Mouse (Mus musculus): Measurements from ENCODE around the gene Gm9945. TPM values are rescaled to one million over a fixed set of nuclear protein-coding genes. Genes with fewer than 3 reads are reported as not detected.

Gene Gm9945
- total RNA-seq, 2 experiments from 2014 or later, result 2.5 to 3.4 TPM

- Histone ChIP-seq H3K4me3 (no peak overlapping the region), H3K27ac (peak overlapping the region; percentile 53; the same call in 1 of the 2 replicates)
- no peak for DNase-seq (ENCODE audit: low spot score in 2 of 2)
- TF ChIP-seq CTCF (conservative IDR thresholded peaks at IDR 0.05), result no peak
Measured at GRCm38 (mm10) chr11:53507098-53507805, 27.3 kb downstream of the Gm9945 start.

- DNase-seq (ENCODE audit: low spot score in 2 of 2), result no peak
- Histone ChIP-seq H3K4me3 (no peak overlapping the region), H3K27ac (no peak overlapping the region)
- TF ChIP-seq CTCF (conservative IDR thresholded peaks at IDR 0.05), result no peak
Measured at GRCm38 (mm10) chr11:53508152-53508551, 28.2 kb downstream of the Gm9945 start.

DNA sequence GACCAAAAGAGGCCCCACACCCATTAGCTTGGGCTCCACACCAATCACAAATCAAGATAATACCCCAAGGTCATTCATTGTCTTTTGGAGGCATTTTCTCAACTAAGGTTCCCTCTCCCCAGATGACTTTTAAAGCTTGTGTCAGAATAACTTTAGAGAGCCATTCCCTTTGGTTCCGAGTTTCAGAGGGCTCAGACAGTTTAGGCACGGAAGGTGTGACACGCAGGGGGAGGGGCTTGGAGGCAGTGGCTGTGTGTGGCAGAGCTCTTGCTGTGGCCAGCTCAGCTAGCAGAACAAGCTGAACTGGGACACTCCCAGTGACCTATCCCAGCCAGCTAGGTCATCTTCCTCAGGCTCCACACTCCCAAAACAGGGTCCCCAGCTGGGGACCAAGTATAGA is 28.6 kb downstream of the Gm9945 start:
- no peak for TF ChIP-seq CTCF (conservative IDR thresholded peaks at IDR 0.05)
- H3K4me3 ChIP-seq, result no peak overlapping the region
- no peak overlapping the region for H3K27ac ChIP-seq
- no peak for DNase-seq (ENCODE audit: low spot score in 2 of 2)

DNA sequence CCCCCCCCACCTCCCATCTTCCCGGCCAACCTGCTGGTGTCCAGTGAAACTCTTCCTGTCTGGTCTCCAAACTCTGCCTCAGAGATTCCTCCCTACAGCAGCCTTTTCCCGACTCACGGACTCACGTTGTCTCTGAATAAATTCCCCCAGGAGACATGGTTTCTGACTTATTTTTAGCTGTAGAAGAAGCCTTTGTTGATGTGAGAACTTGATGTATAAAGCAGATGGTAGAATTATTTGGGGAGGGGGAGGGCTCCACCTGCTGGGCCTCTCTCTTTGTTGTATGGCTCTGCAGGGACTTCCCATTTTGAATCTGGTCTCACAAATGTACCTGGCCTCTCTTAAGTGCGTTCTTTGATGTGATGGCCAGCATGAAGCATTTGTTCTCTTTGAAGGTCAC is 30.4 kb downstream of the Gm9945 start:
- Histone ChIP-seq H3K4me3 (no peak overlapping the region), H3K27ac (no peak overlapping the region)
- TF ChIP-seq CTCF (conservative IDR thresholded peaks at IDR 0.05), result peak; percentile 29
- no peak for DNase-seq (ENCODE audit: low spot score in 2 of 2)

- no peak overlapping the region for H3K4me3 ChIP-seq
- no peak overlapping the region for H3K27ac ChIP-seq
- no peak for TF ChIP-seq CTCF (conservative IDR thresholded peaks at IDR 0.05)
- DNase-seq (ENCODE audit: low spot score in 2 of 2), result no peak
Measured at GRCm38 (mm10) chr11:53516775-53517627, 37.0 kb downstream of the Gm9945 start.

DNA sequence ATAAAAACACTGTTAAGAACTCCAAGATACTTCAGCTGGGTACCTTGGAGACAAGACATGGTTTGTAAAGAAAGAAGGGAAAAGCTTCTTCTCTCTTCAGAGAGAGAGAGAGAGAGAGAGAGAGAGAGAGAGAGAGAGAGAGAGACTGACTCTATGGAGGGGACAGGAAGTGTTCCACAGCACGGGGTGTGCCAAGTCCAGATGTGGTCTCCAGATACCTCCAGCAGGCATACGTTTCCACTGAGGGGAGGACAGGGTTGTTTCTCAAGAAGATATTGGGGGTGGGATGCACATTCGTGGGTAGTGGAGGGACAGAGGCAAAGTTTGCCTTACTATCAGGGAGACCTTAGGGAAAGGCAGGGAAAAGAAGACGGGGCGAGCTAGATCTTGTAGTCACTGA is 38.8 kb downstream of the Gm9945 start:
- no peak for DNase-seq (ENCODE audit: low spot score in 2 of 2)
- Histone ChIP-seq H3K4me3 (peak overlapping the region; percentile 87; the same call in 1 of the 2 replicates), H3K27ac (peak overlapping the region; percentile 93; the same call in 1 of the 2 replicates)
- TF ChIP-seq CTCF (conservative IDR thresholded peaks at IDR 0.05), result no peak

DNA sequence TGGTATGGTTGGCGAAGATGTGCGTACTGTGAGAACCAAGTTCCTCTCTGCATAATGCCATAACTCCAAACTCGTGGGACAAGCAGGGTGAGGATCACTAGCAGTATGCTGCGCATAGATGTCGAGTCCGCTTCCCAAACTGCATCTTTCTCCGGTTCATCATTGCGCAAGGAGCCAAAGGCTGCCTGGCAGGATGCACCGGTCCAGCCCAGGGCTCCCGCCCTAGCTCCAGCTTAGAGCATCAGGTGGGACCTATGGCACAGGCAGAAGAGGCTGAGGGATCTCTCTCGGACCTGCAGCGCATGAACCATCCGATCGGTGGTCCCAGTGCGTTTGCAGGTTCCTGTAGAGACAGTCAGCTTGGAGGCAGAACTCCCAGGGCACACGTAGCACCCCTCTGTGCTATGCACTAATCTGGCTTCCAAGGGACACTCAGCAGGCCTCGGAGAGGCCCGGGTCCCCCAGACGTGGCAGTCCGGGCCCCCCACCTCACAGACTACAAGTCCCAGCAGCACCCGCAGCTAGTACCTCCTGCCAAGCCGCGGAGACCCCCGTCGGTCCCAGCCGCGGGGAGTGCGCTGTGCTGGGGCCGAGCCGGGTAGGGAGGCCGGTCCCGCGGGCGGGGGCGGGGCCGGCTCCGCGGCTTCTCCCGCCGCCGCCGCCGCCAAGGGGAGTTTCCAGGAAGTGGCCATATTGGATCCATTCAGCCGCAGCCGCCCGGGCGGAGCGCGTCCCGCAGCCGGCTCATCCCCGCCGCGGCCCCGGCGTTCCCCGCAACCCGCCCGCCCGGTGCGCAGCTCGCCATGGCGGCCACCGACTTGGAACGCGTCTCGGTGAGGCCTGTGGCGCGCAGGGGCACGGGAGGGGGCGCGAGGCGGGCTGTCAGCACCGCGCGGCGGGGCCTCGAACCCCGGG is 39.5 kb downstream of the Gm9945 start, which contains the start of gene Sept8:
TSS of gene Sept8 (plus strand) at position 51 of the 915 bp plus-strand sequence.
- Histone ChIP-seq H3K27ac (peak within 1 kb of the TSS; percentile 93), H3K4me3 (peak within 1 kb of the TSS; percentile 87)
- peak; percentile 50 to 70 for DNase-seq (ENCODE audit: low spot score in 2 of 2)
- no peak for TF ChIP-seq CTCF (conservative IDR thresholded peaks at IDR 0.05)

DNA sequence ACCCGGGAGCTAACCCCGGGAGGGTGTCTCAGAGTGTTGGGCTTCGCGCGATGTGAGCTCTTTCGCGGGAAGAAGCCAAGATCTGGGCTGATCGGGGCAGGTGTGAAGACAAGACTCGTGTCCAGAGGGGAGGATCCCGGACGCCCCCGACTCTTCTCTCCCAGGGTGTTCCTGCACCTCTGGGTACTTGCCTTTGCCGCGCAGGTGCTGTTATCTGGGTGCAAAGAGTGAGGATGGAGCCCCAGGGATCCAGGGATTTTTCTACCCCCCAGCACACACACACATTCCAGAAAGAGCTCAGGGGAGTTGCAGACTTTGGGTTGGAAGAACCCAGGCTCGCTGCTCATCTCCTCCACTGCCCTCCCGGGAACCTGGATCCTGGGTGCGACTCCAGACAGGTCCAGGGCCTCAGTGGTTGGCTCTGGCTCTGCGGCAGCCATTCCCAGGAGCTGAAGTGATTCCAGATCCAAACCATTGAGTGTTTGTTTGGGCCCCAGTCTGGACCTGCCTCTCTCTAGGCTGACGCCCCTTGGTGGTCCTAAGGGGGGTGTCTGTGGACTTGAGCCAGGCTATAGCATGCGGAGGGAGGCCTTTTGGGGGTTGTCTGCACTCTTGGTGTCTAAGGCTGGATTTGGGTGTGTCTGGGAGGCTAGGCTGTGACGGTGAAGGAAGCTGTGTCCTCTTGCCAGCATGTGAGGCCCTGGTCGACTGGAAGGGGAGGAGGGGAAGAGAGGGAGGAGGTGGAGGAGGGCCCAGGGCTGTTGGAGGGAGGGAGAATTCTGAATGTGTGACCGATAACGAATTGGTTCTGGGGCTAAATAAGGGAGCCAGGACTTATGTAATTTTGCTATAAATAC is 40.4 kb downstream of the Gm9945 start:
- H3K4me3 ChIP-seq, result peak overlapping the region; percentile 87
- no peak for TF ChIP-seq CTCF (conservative IDR thresholded peaks at IDR 0.05)
- peak overlapping the region; percentile 93 for H3K27ac ChIP-seq
- peak; percentile 69 to 81 for DNase-seq (ENCODE audit: low spot score in 2 of 2)

GRCm38 (mm10) chr11:53521120-53521820 is 41.3 kb downstream of the Gm9945 start:
- peak overlapping the region; percentile 93 for H3K27ac ChIP-seq
- no peak for DNase-seq (ENCODE audit: low spot score in 2 of 2)
- peak overlapping the region; percentile 87 for H3K4me3 ChIP-seq
- no peak for TF ChIP-seq CTCF (conservative IDR thresholded peaks at IDR 0.05)

DNA sequence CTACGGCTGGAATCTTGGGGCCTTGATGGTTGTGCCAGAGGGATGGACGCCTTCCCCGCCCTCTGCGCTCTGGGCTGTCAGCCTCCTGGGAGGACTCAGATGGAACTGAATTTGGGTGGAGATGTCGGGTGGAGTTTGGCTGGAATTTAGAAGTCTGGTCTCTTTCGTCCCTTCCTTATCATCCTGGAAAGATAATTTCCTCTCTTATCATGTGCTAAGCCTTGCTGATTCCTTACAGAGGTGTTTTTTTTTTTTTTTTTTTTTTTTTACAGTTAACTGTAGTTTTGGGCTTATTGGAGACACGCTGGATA is 41.8 kb downstream of the Gm9945 start:
- Histone ChIP-seq H3K4me3 (peak overlapping the region; percentile 87), H3K27ac (peak overlapping the region; percentile 93)
- no peak for DNase-seq (ENCODE audit: low spot score in 2 of 2)
- TF ChIP-seq CTCF (conservative IDR thresholded peaks at IDR 0.05), result no peak

- Histone ChIP-seq H3K4me3 (peak overlapping the region; percentile 87; the same call in 1 of the 2 replicates), H3K27ac (peak overlapping the region; percentile 93)
- no peak for DNase-seq (ENCODE audit: low spot score in 2 of 2)
Measured at GRCm38 (mm10) chr11:53522362-53522761, 42.4 kb downstream of the Gm9945 start.

More at GRCm38 (mm10) chr11:53522362-53522761, 42.4 kb downstream of the Gm9945 start:
- TF ChIP-seq CTCF (conservative IDR thresholded peaks at IDR 0.05), result no peak
